Mouse (Mus musculus): ENCODE data around the gene Borcs6. TPM values are rescaled to one million over a fixed set of nuclear protein-coding genes. Genes with fewer than 3 reads are reported as not detected.

Gene Borcs6
- total and polyA plus RNA-seq, 3 experiments: 9.2 to 9.3 TPM; not detected in 1

- no peaks in the 10 kb centered on the region for H3K9me3 ChIP-seq (replicated peaks; ENCODE audit: insufficient read depth, low read length)
- TF ChIP-seq NELFE (IDR thresholded peaks at IDR 0.05; ENCODE audit: low read depth, low read length) (no peak), GABPA (IDR thresholded peaks at IDR 0.05; ENCODE audit: low read depth, low read length) (no peak), NRF1 (IDR thresholded peaks at IDR 0.05; ENCODE audit: insufficient read depth, low read depth, low read length, poor library complexity, severe bottlenecking) (no peak), ZKSCAN1 (IDR thresholded peaks at IDR 0.05; ENCODE audit: low read depth, low read length) (no peak), MYC (IDR thresholded peaks at IDR 0.05; ENCODE audit: low read depth, low read length) (no peak), TBP (IDR thresholded peaks at IDR 0.05; ENCODE audit: low read depth, low read length) (no peak), E2F4 (IDR thresholded peaks at IDR 0.05; ENCODE audit: borderline replicate concordance, low read depth, low read length) (no peak), MAFK (IDR thresholded peaks at IDR 0.05; ENCODE audit: borderline replicate concordance, low read depth, low read length) (no peak), JUND (IDR thresholded peaks at IDR 0.05; ENCODE audit: low read depth, low read length) (no peak), POLR2AphosphoS2 (IDR thresholded peaks at IDR 0.05; ENCODE audit: low read length) (no peak), CHD1 (IDR thresholded peaks at IDR 0.05; ENCODE audit: low read depth, low read length) (no peak), POLR2AphosphoS5 (IDR thresholded peaks at IDR 0.05; ENCODE audit: borderline replicate concordance, low read depth, low read length) (no peak), BHLHE40 (IDR thresholded peaks at IDR 0.05; ENCODE audit: borderline replicate concordance, low read depth, low read length) (no peak), MEF2A (IDR thresholded peaks at IDR 0.05; ENCODE audit: extremely low read depth, insufficient replicate concordance, low read depth, low read length, poor library complexity, severe bottlenecking) (no peak), ZC3H11A (IDR thresholded peaks at IDR 0.05; ENCODE audit: low read depth, low read length) (no peak), TAL1 (IDR thresholded peaks at IDR 0.05; ENCODE audit: low read length) (no peak), MAX (IDR thresholded peaks at IDR 0.05; ENCODE audit: low read length) (no peak), RCOR1 (IDR thresholded peaks at IDR 0.05; ENCODE audit: low read depth, low read length) (no peak), ZNF384 (IDR thresholded peaks at IDR 0.05; ENCODE audit: low read depth, low read length) (no peak)
- no peak overlapping the region for H3K9ac ChIP-seq (ENCODE audit: control insufficient read depth, low read depth, low read length, poor library complexity, severe bottlenecking)
- H3K4me3 ChIP-seq (ENCODE audit: control insufficient read depth in 1 of 2, insufficient read depth in 1 of 2, low read depth in 2 of 2, low read length in 2 of 2): no peak overlapping the region
- DNase-seq (ENCODE audit: low read depth, low spot score): no peak
- H3K36me3 ChIP-seq (ENCODE audit: control insufficient read depth in 1 of 2, insufficient read depth in 2 of 2, low read length in 2 of 2): peaks cover 0 to 13% of the 10 kb centered on the region in 2 experiments; a peak in 2 of 4 replicates
- no peaks in the 10 kb centered on the region; the same call in 1 of the 2 replicates for H3K79me2 ChIP-seq (ENCODE audit: control insufficient read depth, insufficient read depth, low read length, poor library complexity)
- H3K4me1 ChIP-seq (ENCODE audit: control insufficient read depth in 1 of 2, insufficient read depth in 2 of 2, low read length in 2 of 2): peaks cover 0 to 16% of the 10 kb centered on the region in 2 experiments; a peak in 3 of 4 replicates
- H3K27ac ChIP-seq (ENCODE audit: control insufficient read depth, low read depth, low read length): no peak overlapping the region
- no peaks in the 10 kb centered on the region for H3K27me3 ChIP-seq (ENCODE audit: control insufficient read depth in 1 of 2, insufficient read depth in 2 of 2, low read length in 2 of 2)
Observed at GRCm38 (mm10) chr11:69033552-69033951, 26.0 kb upstream of the Borcs6 start.

GRCm38 (mm10) chr11:69034585-69034984, 24.9 kb upstream of the Borcs6 start:
- peak; percentile 36 for DNase-seq (ENCODE audit: low read depth, low spot score)
- Histone ChIP-seq H3K27ac (ENCODE audit: control insufficient read depth, low read depth, low read length) (no peak overlapping the region), H3K36me3 (ENCODE audit: control insufficient read depth in 1 of 2, insufficient read depth in 2 of 2, low read length in 2 of 2) (peaks cover 0 to 13% of the 10 kb centered on the region in 2 experiments; a peak in 2 of 4 replicates), H3K9ac (ENCODE audit: control insufficient read depth, low read depth, low read length, poor library complexity, severe bottlenecking) (no peak overlapping the region), H3K27me3 (ENCODE audit: control insufficient read depth in 1 of 2, insufficient read depth in 2 of 2, low read length in 2 of 2) (no peaks in the 10 kb centered on the region), H3K4me3 (ENCODE audit: control insufficient read depth in 1 of 2, insufficient read depth in 1 of 2, low read depth in 2 of 2, low read length in 2 of 2) (no peak overlapping the region), H3K4me1 (ENCODE audit: control insufficient read depth in 1 of 2, insufficient read depth in 2 of 2, low read length in 2 of 2) (peaks cover 0 to 22% of the 10 kb centered on the region in 2 experiments; a peak in 3 of 4 replicates), H3K79me2 (ENCODE audit: control insufficient read depth, insufficient read depth, low read length, poor library complexity) (no peaks in the 10 kb centered on the region; the same call in 1 of the 2 replicates), H3K9me3 (replicated peaks; ENCODE audit: insufficient read depth, low read length) (no peaks in the 10 kb centered on the region)
- no peak for TF ChIP-seq ZMIZ1 (IDR thresholded peaks at IDR 0.05; ENCODE audit: low read depth, low read length)
- no peak for TF ChIP-seq ZC3H11A (IDR thresholded peaks at IDR 0.05; ENCODE audit: low read depth, low read length)
- TF ChIP-seq CTCF (IDR thresholded peaks at IDR 0.05 in 2 of 3, conservative IDR thresholded peaks at IDR 0.05 in 1 of 3; ENCODE audit: control insufficient read depth in 1 of 3, insufficient read depth in 1 of 3, low read depth in 2 of 3, low read length in 3 of 3, poor library complexity in 1 of 3, severe bottlenecking in 1 of 3): no peak
- TF ChIP-seq NELFE (IDR thresholded peaks at IDR 0.05; ENCODE audit: low read depth, low read length): no peak
- no peak for TF ChIP-seq EP300 (IDR thresholded peaks at IDR 0.05; ENCODE audit: low read depth in 1 of 2, low read length in 2 of 2)
- no peak for TF ChIP-seq MAZ (IDR thresholded peaks at IDR 0.05; ENCODE audit: low read depth, low read length)
- no peak for TF ChIP-seq MEF2A (IDR thresholded peaks at IDR 0.05; ENCODE audit: extremely low read depth, insufficient replicate concordance, low read depth, low read length, poor library complexity, severe bottlenecking)
- no peak for TF ChIP-seq SIN3A (IDR thresholded peaks at IDR 0.05; ENCODE audit: low read length)
